Mouse (Mus musculus): ENCODE results near the gene Fahd1.

DNA sequence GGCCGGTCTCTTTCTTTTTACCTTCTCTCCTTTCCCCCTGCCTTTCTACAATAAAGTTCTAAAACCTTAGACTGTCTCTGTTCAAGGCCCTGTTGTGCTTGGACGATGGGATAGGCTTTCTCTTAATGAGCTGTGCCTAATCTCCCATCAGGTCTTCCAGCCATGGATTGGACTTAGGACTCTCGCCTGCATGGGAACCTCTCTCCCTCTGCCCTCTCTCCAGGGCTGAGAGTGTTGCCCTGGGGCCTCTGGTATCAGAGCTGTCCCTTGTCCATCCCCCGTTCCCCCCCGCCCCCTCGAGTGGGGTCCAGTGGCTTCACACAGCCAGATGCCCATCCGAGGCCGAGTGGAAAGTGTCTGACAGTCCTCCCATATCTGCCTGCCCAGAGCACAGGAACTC is 24.8 kb upstream of the Fahd1 start:
- TF ChIP-seq CTCF (IDR thresholded peaks at IDR 0.05; ENCODE audit: control insufficient read depth, insufficient read depth, insufficient replicate concordance, low read depth, low read length), result no peak
- TF ChIP-seq POLR2A (IDR thresholded peaks at IDR 0.05; ENCODE audit: control insufficient read depth, low read depth, low read length), result no peak

All from testis, adult 2 months (tissue).